Mouse (Mus musculus): ENCODE results near the gene Thsd7b. TPM values are rescaled to one million over a fixed set of nuclear protein-coding genes. Genes with fewer than 3 reads are reported as not detected.
"Not testable (repeated sequence)": the region's sequence is repeated elsewhere in the genome, so short reads cannot be mapped to it uniquely, and the experiment has no call there.

Gene Thsd7b
- polyA plus RNA-seq, 1 experiment from 2014 or later = 0.30 TPM

GRCm38 (mm10) chr1:129956625-129957024 is 683.5 kb downstream of the Thsd7b start:
- H3K27me3 ChIP-seq (ENCODE audit: low read depth, poor library complexity, severe bottlenecking) = no peaks in the 10 kb centered on the region
- H3K4me3 ChIP-seq = no peak overlapping the region
- no peaks in the 10 kb centered on the region for H3K9me3 ChIP-seq (replicated peaks)
- no peak for DNase-seq (ENCODE audit: low spot score)
- 65% methylated on average over 4 of the region's 4 CpGs for WGBS
- H3K27ac ChIP-seq = no peak overlapping the region
- no peaks in the 10 kb centered on the region for H3K4me1 ChIP-seq
- no peaks in the 10 kb centered on the region for H3K36me3 ChIP-seq

GRCm38 (mm10) chr1:129959352-129959751 is 686.2 kb downstream of the Thsd7b start:
- DNase-seq (ENCODE audit: low spot score); H3K4me1 ChIP-seq; H3K9me3 ChIP-seq (replicated peaks); H3K27me3 ChIP-seq (ENCODE audit: low read depth, poor library complexity, severe bottlenecking); H3K4me3 ChIP-seq; H3K36me3 ChIP-seq; H3K27ac ChIP-seq: not testable (repeated sequence)
- WGBS = 58% methylated on average over 2 of the region's 2 CpGs

GRCm38 (mm10) chr1:129963166-129963565 is 690.1 kb downstream of the Thsd7b start:
- DNase-seq (ENCODE audit: low spot score) = no peak
- H3K27me3 ChIP-seq (ENCODE audit: low read depth, poor library complexity, severe bottlenecking) = no peaks in the 10 kb centered on the region
- H3K4me3 ChIP-seq = no peak overlapping the region
- 96% methylated on average over 2 of the region's 2 CpGs for WGBS
- H3K4me1 ChIP-seq = no peaks in the 10 kb centered on the region
- no peaks in the 10 kb centered on the region for H3K9me3 ChIP-seq (replicated peaks)
- H3K36me3 ChIP-seq = no peaks in the 10 kb centered on the region
- no peak overlapping the region for H3K27ac ChIP-seq

- not testable (repeated sequence) for H3K9me3 ChIP-seq (replicated peaks); DNase-seq (ENCODE audit: low spot score); H3K4me3 ChIP-seq; H3K27ac ChIP-seq; H3K36me3 ChIP-seq; H3K27me3 ChIP-seq (ENCODE audit: low read depth, poor library complexity, severe bottlenecking); H3K4me1 ChIP-seq
These were observed 716.1 kb downstream of the Thsd7b start for GRCm38 (mm10) chr1:129989247-129989646.

GRCm38 (mm10) chr1:129990821-129991220 is 717.7 kb downstream of the Thsd7b start:
- H3K9me3 ChIP-seq (replicated peaks) = no peaks in the 10 kb centered on the region
- no peaks in the 10 kb centered on the region for H3K36me3 ChIP-seq
- no peaks in the 10 kb centered on the region for H3K4me1 ChIP-seq
- 81% methylated on average over 2 of the region's 2 CpGs for WGBS
- no peak for DNase-seq (ENCODE audit: low spot score)
- H3K4me3 ChIP-seq = no peak overlapping the region
- H3K27ac ChIP-seq = no peak overlapping the region
- H3K27me3 ChIP-seq (ENCODE audit: low read depth, poor library complexity, severe bottlenecking) = no peaks in the 10 kb centered on the region

- H3K4me1 ChIP-seq = no peaks in the 10 kb centered on the region
- H3K9me3 ChIP-seq (replicated peaks) = no peaks in the 10 kb centered on the region
- no peak overlapping the region for H3K4me3 ChIP-seq
- no peak overlapping the region for H3K27ac ChIP-seq
- no peaks in the 10 kb centered on the region for H3K36me3 ChIP-seq
- DNase-seq (ENCODE audit: low spot score) = no peak
- H3K27me3 ChIP-seq (ENCODE audit: low read depth, poor library complexity, severe bottlenecking) = no peaks in the 10 kb centered on the region
These were observed 781.9 kb downstream of the Thsd7b start for GRCm38 (mm10) chr1:130055012-130055411.

GRCm38 (mm10) chr1:130062105-130062504 is 789.0 kb downstream of the Thsd7b start:
- no peaks in the 10 kb centered on the region for H3K9me3 ChIP-seq (replicated peaks)
- H3K27ac ChIP-seq = no peak overlapping the region
- H3K4me3 ChIP-seq = no peak overlapping the region
- no peaks in the 10 kb centered on the region for H3K27me3 ChIP-seq (ENCODE audit: low read depth, poor library complexity, severe bottlenecking)
- no peak for DNase-seq (ENCODE audit: low spot score)
- H3K4me1 ChIP-seq = no peaks in the 10 kb centered on the region
- no peaks in the 10 kb centered on the region for H3K36me3 ChIP-seq

GRCm38 (mm10) chr1:130066193-130066959 is 793.3 kb downstream of the Thsd7b start:
- H3K36me3 ChIP-seq = no peaks in the 10 kb centered on the region
- no peaks in the 10 kb centered on the region for H3K4me1 ChIP-seq
- DNase-seq (ENCODE audit: low spot score) = no peak
- H3K27ac ChIP-seq = no peak overlapping the region
- WGBS = 82% methylated on average over 3 of the region's 3 CpGs
- no peak overlapping the region for H3K4me3 ChIP-seq
- no peaks in the 10 kb centered on the region for H3K9me3 ChIP-seq (replicated peaks)
- no peaks in the 10 kb centered on the region for H3K27me3 ChIP-seq (ENCODE audit: low read depth, poor library complexity, severe bottlenecking)

- H3K4me1 ChIP-seq = no peaks in the 10 kb centered on the region
- H3K36me3 ChIP-seq = no peaks in the 10 kb centered on the region
- H3K4me3 ChIP-seq = no peak overlapping the region
- H3K27me3 ChIP-seq (ENCODE audit: low read depth, poor library complexity, severe bottlenecking) = no peaks in the 10 kb centered on the region
- no peak overlapping the region for H3K27ac ChIP-seq
- WGBS = 81% methylated on average over 2 of the region's 2 CpGs
- no peak for DNase-seq (ENCODE audit: low spot score)
- H3K9me3 ChIP-seq (replicated peaks) = no peaks in the 10 kb centered on the region
These were observed 810.7 kb downstream of the Thsd7b start for GRCm38 (mm10) chr1:130083788-130084187.

- DNase-seq (ENCODE audit: low spot score) = no peak
- 76% methylated on average over 3 of the region's 3 CpGs for WGBS
- H3K27me3 ChIP-seq (ENCODE audit: low read depth, poor library complexity, severe bottlenecking) = no peaks in the 10 kb centered on the region
- H3K4me3 ChIP-seq = no peak overlapping the region
- H3K36me3 ChIP-seq = no peaks in the 10 kb centered on the region
- no peaks in the 10 kb centered on the region for H3K4me1 ChIP-seq
- H3K27ac ChIP-seq = no peak overlapping the region
- H3K9me3 ChIP-seq (replicated peaks) = no peaks in the 10 kb centered on the region
These were observed 812.1 kb downstream of the Thsd7b start for GRCm38 (mm10) chr1:130085207-130085606.

- DNase-seq (ENCODE audit: low spot score) = no peak
- H3K9me3 ChIP-seq (replicated peaks) = no peaks in the 10 kb centered on the region
- no peaks in the 10 kb centered on the region for H3K4me1 ChIP-seq
- 89% methylated on average over 2 of the region's 2 CpGs for WGBS
- no peaks in the 10 kb centered on the region for H3K27me3 ChIP-seq (ENCODE audit: low read depth, poor library complexity, severe bottlenecking)
- H3K27ac ChIP-seq = no peak overlapping the region
- H3K4me3 ChIP-seq = no peak overlapping the region
- H3K36me3 ChIP-seq = no peaks in the 10 kb centered on the region
These were observed 812.8 kb downstream of the Thsd7b start for GRCm38 (mm10) chr1:130085910-130086309.

- Histone ChIP-seq H3K9me3 (replicated peaks) (no peaks in the 10 kb centered on the region), H3K27me3 (ENCODE audit: low read depth, poor library complexity, severe bottlenecking) (no peaks in the 10 kb centered on the region), H3K36me3 (no peaks in the 10 kb centered on the region), H3K4me3 (no peak overlapping the region), H3K27ac (no peak overlapping the region), H3K4me1 (no peaks in the 10 kb centered on the region)
- no peak for DNase-seq (ENCODE audit: low spot score)
- 88% methylated on average over 2 of the region's 2 CpGs for WGBS
These were observed 826.1 kb downstream of the Thsd7b start for GRCm38 (mm10) chr1:130099227-130099626.

GRCm38 (mm10) chr1:130112580-130113314 is 839.6 kb downstream of the Thsd7b start:
- Histone ChIP-seq H3K4me3 (no peak overlapping the region), H3K36me3 (no peaks in the 10 kb centered on the region), H3K4me1 (no peaks in the 10 kb centered on the region), H3K27me3 (ENCODE audit: low read depth, poor library complexity, severe bottlenecking) (no peaks in the 10 kb centered on the region), H3K9me3 (replicated peaks) (no peaks in the 10 kb centered on the region), H3K27ac (no peak overlapping the region)
- WGBS = 85% methylated on average over 1 of the region's 1 CpGs
- DNase-seq (ENCODE audit: low spot score) = no peak
